Mouse (Mus musculus) kidney, embryonic 15.5 days (tissue): Measurements from ENCODE around the gene Eif3f. TPM values are rescaled to one million over a fixed set of nuclear protein-coding genes. Genes with fewer than 3 reads are reported as not detected.
A peak's percentile ranks its signal among the peaks of the same experiment; 100 is the strongest.

Experiments
- ATAC-seq: fragments of 200-750 bp; cut with Nextera tagmentation; replicated peaks from 2 replicates; pipeline ENCODE4 v1.8.0; 2017; ENCODE audit warnings: moderate TSS enrichment; ENCODE audit not compliant: low FRiP score
- H3K27ac ChIP-seq: fragments of 300-500 bp; sonication (generic); 2 replicates; pipeline ENCODE4 v1.5.1; 2015; ENCODE audit warnings: mild to moderate bottlenecking, inconsistent platforms
- H3K27me3 ChIP-seq: fragments of 300-500 bp; sonication (generic); 2 replicates; pipeline ENCODE4 v1.6.1; 2015; ENCODE audit warnings: inconsistent platforms
- H3K36me3 ChIP-seq: fragments of 300-500 bp; sonication (generic); 2 replicates; pipeline ENCODE4 v1.6.1; 2015; ENCODE audit warnings: inconsistent platforms
- H3K4me1 ChIP-seq: fragments of 300-500 bp; sonication (generic); 2 replicates; pipeline ENCODE4 v1.6.1; 2015; ENCODE audit warnings: inconsistent platforms
- H3K4me2 ChIP-seq: fragments of 300-500 bp; sonication (generic); 2 replicates; pipeline ENCODE4 v1.6.1; 2015; ENCODE audit warnings: moderate library complexity, mild to moderate bottlenecking, inconsistent platforms
- H3K4me3 ChIP-seq: fragments of 300-500 bp; sonication (generic); replicated peaks from 2 replicates; pipeline ENCODE4 v1.5.1; 2015; ENCODE audit warnings: mild to moderate bottlenecking, inconsistent platforms
- H3K9ac ChIP-seq: fragments of 300-500 bp; sonication (generic); 2 replicates; pipeline ENCODE4 v1.6.1; 2015; ENCODE audit warnings: mild to moderate bottlenecking, inconsistent platforms
- H3K9me3 ChIP-seq: fragments of 300-500 bp; sonication (generic); replicated peaks from 2 replicates; pipeline ENCODE4 v1.6.1; 2016; ENCODE audit warnings: inconsistent platforms
- WGBS: fragments of 180-500 bp; shearing (Covaris S2); methylation state at CpG from one replicate; pipeline ENCODE4 v1.1.7; 2015; ENCODE audit warnings: mixed read lengths; 5-methylcytosine and 5-hydroxymethylcytosine counted together
- polyA plus RNA-seq: library from polyadenylated mRNA; unstranded; fragments of >200 nt; fragmentation: Nextera tagmentation; extraction: Ambion mirVana; gene quantifications from 2 replicates; pipeline ENCODE4 v1.2.1, GENCODE M21; 2015

The Eif3f gene
- 83.1 and 86.6 TPM in 2 replicates for polyA plus RNA-seq

DNA sequence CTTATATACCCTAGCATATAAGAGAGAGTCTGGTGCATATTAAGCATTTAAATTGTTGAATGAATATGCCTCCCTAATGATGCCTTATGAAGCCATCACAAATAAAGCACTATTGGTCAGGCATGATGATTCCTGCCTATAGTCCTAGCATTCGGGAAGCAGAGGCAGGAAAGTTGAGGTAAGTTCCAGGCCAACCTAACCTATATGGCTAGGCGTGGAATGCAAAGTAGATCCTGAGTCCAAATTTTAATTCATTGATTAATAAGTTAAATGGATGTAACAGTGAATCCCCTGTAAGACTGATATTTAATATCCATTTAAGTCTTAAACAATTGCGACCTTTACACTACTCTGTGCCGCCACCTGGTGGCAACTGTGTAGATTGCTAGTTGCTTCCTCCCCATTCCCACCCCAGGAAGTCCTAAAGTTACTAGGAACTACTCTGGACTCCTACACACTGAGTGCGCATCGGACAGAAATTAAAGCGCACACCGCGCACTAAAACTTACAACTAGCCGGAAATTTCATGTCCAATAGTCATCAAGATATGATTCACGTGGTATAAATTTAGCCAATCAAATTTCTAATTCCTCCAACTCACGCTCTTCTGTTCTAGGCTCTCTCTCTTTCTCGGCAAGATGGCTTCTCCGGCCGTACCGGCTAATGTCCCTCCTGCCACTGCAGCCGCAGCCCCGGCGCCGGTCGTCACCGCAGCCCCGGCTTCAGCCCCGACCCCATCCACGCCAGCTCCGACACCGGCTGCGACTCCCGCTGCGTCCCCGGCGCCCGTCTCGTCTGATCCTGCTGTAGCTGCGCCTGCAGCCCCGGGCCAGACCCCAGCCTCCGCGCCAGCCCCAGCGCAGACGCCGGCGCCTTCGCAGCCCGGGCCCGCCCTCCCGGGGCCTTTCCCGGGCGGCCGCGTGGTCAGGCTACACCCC is at the start of gene Eif3f:
Gene Eif3f (plus strand): TSS at position 624 of the 938 bp plus-strand sequence.
- H3K36me3 ChIP-seq = peaks cover 31% of the 10 kb centered on the region

DNA sequence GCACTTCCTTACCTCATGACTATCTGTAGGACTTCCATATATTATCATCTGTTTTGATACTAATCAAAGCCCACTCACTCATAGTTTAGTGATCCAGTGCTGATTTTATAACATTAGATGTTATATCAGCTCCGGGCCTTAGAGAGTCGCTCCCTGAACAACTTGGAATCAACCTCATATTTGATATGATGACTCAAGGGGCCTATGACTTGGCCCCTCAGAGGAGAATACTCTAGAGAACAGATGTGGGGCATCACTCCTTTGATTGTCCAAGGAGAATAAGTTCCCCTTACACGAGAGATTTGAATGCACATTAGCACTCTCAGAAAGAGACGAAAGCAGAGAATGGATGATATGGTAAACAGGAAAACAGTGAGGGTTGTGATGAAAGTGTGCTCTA is 49.3 kb upstream of the Eif3f start, which contains the start of gene Olfr518:
Gene Olfr518 (minus strand): TSS at position 101 of the 400 bp plus-strand sequence.
- Histone ChIP-seq H3K4me1 (no peaks in the 10 kb centered on the region), H3K4me3 (no peak within 1 kb of the TSS), H3K27ac (no peak within 1 kb of the TSS), H3K9ac (no peak within 1 kb of the TSS), H3K4me2 (no peak within 1 kb of the TSS), H3K27me3 (no peaks in the 10 kb centered on the region), H3K9me3 (no peaks in the 10 kb centered on the region), H3K36me3 (no peaks in the 10 kb centered on the region)
- ATAC-seq = no peak
- WGBS = 82% methylated on average over 4 of the region's 4 CpGs

More for the DNA sequence above, at the start of gene Eif3f:
- Histone ChIP-seq H3K9me3 (no peaks in the 10 kb centered on the region), H3K9ac (peak within 1 kb of the TSS; percentile 97), H3K4me3 (peak within 1 kb of the TSS; percentile 99), H3K4me2 (peak within 1 kb of the TSS; percentile 73), H3K4me1 (peaks cover 16% of the 10 kb centered on the region), H3K27ac (peak within 1 kb of the TSS; percentile 86), H3K27me3 (no peaks in the 10 kb centered on the region)
- peak; percentile 98 for ATAC-seq
- 2% methylated on average over 50 of the region's 50 CpGs for WGBS

DNA sequence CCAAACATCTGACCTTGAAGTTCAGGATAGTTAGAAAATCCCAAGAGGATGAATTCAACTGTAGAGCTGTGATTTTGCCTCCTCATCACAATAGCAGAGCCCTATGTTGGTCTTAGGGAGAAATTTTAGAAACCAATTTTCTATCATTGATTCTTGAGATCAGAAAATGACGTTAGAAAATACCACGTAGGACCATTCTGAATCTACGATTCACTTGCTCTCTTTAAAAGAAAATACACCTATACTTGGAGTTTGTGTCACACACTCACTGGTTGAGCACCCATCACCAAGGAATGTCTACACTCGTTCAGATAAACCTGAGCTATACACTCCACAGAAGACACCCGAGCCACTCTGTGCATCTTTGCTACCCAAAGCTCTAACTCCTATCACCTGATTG is 39.9 kb upstream of the Eif3f start, which contains the start of gene Olfr519:
Gene Olfr519 (minus strand): TSS at position 101 of the 400 bp plus-strand sequence.
- Histone ChIP-seq H3K36me3 (no peaks in the 10 kb centered on the region), H3K9me3 (no peaks in the 10 kb centered on the region), H3K9ac (no peak within 1 kb of the TSS), H3K4me3 (no peak within 1 kb of the TSS), H3K27me3 (no peaks in the 10 kb centered on the region), H3K4me2 (no peak within 1 kb of the TSS), H3K4me1 (no peaks in the 10 kb centered on the region), H3K27ac (no peak within 1 kb of the TSS)
- ATAC-seq = no peak
- 88% methylated on average over 5 of the region's 5 CpGs for WGBS

DNA sequence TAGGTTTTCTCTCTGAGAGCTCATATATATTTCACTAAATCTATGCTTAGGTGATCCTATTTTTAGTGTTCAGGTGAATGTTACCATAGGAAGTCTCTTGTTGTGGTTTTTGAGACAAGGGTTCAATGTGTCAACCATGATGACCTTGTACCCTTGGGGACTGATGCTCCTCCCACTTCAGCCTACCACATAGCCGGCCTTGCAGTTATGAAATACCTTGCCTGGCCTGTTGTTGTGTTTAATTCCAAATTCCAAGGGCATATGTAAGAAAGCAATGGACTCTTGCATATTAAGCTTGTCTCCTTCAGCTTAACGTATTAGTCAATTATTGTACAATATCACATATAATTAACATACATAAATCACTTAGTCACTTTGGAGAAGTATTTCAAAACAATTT is 30.2 kb upstream of the Eif3f start:
- no peaks in the 10 kb centered on the region for H3K36me3 ChIP-seq
- no peaks in the 10 kb centered on the region for H3K9me3 ChIP-seq
- H3K4me1 ChIP-seq = no peaks in the 10 kb centered on the region
- no peak overlapping the region for H3K4me2 ChIP-seq
- ATAC-seq = no peak
- H3K4me3 ChIP-seq = no peak overlapping the region
- H3K9ac ChIP-seq = no peak overlapping the region
- no peak overlapping the region for H3K27ac ChIP-seq
- 83% methylated on average over 2 of the region's 2 CpGs for WGBS
- no peaks in the 10 kb centered on the region for H3K27me3 ChIP-seq

DNA sequence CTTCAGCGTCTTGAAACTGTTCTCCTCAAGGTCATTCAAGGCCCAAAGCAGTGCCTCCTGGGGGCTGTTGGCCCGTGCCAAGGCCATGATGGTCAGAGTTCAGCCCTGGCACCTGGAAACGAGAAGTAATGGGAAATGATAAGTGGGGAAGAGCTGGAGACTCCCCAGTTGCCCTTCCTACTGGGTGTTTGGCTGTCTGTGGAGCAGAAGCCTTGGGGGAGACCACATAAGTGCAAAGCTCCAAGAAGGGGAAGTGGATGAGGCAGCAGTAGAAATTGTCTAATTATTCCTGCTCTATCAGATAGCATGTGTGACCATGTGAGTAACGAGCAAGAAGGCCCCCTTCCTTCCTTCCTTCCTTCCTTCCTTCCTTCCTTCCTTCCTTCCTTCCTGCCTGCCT is 7.2 kb upstream of the Eif3f start:
- Histone ChIP-seq H3K36me3 (no peaks in the 10 kb centered on the region), H3K4me3 (no peak overlapping the region), H3K9me3 (no peaks in the 10 kb centered on the region), H3K4me2 (no peak overlapping the region), H3K9ac (no peak overlapping the region), H3K27ac (no peak overlapping the region), H3K27me3 (no peaks in the 10 kb centered on the region), H3K4me1 (no peaks in the 10 kb centered on the region)
- ATAC-seq = no peak
- 67% methylated on average over 4 of the region's 4 CpGs for WGBS

DNA sequence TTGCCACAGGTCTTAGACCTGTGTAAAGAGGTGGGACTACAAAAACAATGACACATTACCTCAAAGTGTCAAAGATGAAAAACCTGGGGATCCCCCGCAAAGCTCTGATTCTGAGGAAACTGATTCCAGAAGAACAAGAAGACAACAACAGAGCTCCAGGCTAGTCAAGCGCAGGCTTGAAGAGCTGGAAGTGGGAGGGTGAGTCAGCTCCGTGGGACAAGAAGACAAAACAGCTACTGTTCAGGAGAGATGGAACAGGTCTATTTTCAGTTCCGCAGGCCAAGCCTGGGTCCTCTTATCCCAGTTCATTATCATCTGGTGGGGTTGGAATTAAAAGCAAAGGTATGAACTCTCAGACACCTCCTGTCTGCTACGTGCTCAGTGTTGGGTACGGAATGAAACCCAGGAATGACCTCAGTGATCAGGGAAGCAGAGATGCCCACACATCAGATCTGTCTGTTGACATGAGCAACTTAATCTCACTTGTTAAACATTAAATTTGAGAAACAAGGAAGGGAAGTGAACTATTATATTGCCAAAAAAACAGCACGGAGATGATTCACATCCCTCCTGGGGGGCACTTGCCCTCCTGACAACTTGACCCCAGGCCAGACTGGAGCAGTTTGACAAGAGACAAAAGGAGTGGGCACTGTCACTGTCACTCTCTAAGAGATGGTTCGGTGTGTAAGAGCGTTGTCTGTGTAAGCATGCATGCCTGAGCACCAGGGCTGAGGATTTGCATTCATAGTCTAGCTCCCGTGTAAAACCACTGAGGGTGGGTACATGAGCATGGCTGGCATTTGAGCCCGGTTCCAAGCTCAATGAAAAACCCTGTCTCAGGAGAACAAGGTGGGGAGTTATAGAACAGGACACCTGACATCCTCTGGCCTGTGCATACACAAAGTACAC is 5.7 kb upstream of the Eif3f start:
- Histone ChIP-seq H3K27ac (no peak overlapping the region), H3K4me2 (no peak overlapping the region), H3K9ac (no peak overlapping the region), H3K4me3 (no peak overlapping the region), H3K27me3 (no peaks in the 10 kb centered on the region), H3K4me1 (no peaks in the 10 kb centered on the region), H3K36me3 (no peaks in the 10 kb centered on the region), H3K9me3 (no peaks in the 10 kb centered on the region)
- WGBS = 74% methylated on average over 11 of the region's 11 CpGs
- no peak for ATAC-seq

DNA sequence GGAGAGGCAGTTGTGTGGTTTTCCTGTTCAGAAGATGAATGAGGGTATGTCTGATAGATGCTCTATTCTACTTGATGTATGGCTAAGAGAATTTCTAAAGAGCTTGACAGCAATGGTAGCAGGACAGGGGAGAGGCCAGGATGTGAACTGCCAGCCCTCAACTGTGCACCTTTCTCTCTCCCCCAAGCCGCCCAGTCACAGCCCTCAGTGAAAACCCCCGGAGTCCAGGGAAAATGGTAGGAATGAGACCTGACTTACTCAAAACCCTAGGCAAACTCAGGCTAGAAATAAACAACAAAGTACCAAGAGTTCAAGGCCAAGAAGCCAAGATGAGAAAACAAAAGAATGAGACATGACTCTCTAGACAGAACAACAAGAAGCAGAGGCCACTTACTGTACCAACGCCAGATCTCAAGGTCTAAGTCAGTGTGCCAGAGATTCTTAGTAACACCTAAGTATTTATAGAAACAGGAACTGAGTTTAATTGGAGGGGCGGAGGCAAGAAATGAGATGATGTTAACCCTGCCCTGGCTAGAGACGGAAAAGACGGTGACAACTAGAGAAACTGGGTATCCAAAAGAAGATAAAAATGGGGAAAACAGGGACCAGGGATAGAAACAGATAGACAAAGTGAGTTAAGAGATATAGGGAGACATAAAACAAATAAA is 4.4 kb upstream of the Eif3f start, which contains the start of gene Nlrp10:
Gene Nlrp10 (minus strand): TSS at position 453 of the 668 bp plus-strand sequence.
- H3K4me1 ChIP-seq = peaks cover under 1% of the 10 kb centered on the region
- no peaks in the 10 kb centered on the region for H3K9me3 ChIP-seq
- H3K27me3 ChIP-seq = no peaks in the 10 kb centered on the region
- WGBS = 75% methylated on average over 6 of the region's 6 CpGs
- no peak within 1 kb of the TSS for H3K27ac ChIP-seq
- H3K4me2 ChIP-seq = no peak within 1 kb of the TSS
- ATAC-seq = no peak
- no peak within 1 kb of the TSS for H3K4me3 ChIP-seq
- no peak within 1 kb of the TSS for H3K9ac ChIP-seq
- H3K36me3 ChIP-seq = no peaks in the 10 kb centered on the region

DNA sequence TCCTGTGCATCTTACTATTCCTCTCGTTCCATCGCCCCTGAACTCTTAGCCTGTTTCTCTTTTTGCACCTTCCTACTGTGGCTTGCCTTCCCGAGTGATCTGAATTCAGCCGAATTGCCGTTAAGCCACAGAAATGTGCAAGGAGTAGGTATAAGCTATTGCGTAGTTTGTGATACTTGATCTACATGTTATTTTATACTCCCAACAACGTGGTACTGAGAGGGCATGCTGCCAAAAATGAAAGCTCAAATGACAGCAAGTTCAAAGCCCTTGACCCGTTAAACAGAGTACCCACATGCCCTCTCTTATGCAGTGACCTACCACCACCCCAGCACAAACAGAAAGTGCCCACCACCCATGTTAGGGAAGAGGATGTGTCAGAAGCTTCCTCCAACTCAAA is 619 bp downstream of the Eif3f start:
- peaks cover 39% of the 10 kb centered on the region for H3K36me3 ChIP-seq
- no peaks in the 10 kb centered on the region for H3K27me3 ChIP-seq
- WGBS = 1% methylated on average over 8 of the region's 8 CpGs
- peaks cover 16% of the 10 kb centered on the region for H3K4me1 ChIP-seq
- H3K4me2 ChIP-seq = peak overlapping the region; percentile 73
- peak overlapping the region; percentile 97 for H3K9ac ChIP-seq
- peak overlapping the region; percentile 86; the same call in 1 of the 2 replicates for H3K27ac ChIP-seq
- no peak for ATAC-seq
- H3K9me3 ChIP-seq = no peaks in the 10 kb centered on the region
- peak overlapping the region; percentile 99 for H3K4me3 ChIP-seq

DNA sequence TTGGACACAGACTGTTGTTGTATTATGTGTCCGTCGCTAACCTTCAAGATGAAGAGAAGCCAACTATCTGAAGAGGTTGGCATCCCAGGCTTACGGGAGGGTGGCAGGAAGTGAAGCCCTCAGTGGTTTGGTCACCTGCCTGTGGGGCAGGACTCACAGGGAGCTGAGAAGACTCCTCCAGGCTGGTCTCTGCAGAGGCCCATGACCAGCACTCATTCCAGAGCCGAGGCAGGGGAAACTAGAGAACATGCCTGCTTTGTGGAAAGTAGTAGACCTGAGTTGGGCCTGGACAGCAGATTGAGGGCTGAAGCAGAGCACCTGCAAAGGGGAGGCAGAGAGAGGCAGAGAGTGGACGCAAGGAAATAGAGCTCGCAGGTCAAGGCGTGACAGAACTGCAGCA is 1.2 kb downstream of the Eif3f start:
- no peak for ATAC-seq
- Histone ChIP-seq H3K4me1 (peaks cover 16% of the 10 kb centered on the region), H3K27me3 (no peaks in the 10 kb centered on the region), H3K36me3 (peaks cover 44% of the 10 kb centered on the region), H3K9ac (peak overlapping the region; percentile 97), H3K9me3 (no peaks in the 10 kb centered on the region), H3K4me3 (peak overlapping the region; percentile 99), H3K27ac (no peak overlapping the region), H3K4me2 (peak overlapping the region; percentile 73)
- WGBS = 79% methylated on average over 7 of the region's 7 CpGs

DNA sequence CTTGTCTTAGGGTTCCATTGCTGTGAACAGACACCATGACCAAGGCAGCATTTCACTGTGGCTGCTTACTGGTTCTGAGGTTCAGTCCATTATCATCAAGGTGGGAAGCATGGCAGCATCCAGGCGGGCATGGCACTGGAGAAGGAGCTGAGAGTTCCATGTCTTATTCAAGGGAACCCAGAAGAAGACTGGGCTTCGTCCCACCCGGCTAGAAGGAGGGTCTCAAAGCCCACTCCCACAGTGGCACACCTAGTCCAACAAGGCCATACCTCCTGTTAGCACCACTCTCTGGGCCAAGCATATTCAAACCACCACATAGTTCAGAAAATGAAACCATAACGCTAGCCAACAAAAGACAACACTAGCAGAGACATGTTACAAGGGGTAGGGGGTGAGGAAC is 2.4 kb downstream of the Eif3f start:
- no peak for ATAC-seq
- Histone ChIP-seq H3K27me3 (no peaks in the 10 kb centered on the region), H3K4me1 (peaks cover 16% of the 10 kb centered on the region), H3K36me3 (peaks cover 56% of the 10 kb centered on the region), H3K4me3 (no peak overlapping the region), H3K9ac (no peak overlapping the region), H3K27ac (no peak overlapping the region), H3K9me3 (no peaks in the 10 kb centered on the region), H3K4me2 (no peak overlapping the region)
- WGBS = 93% methylated on average over 4 of the region's 4 CpGs

DNA sequence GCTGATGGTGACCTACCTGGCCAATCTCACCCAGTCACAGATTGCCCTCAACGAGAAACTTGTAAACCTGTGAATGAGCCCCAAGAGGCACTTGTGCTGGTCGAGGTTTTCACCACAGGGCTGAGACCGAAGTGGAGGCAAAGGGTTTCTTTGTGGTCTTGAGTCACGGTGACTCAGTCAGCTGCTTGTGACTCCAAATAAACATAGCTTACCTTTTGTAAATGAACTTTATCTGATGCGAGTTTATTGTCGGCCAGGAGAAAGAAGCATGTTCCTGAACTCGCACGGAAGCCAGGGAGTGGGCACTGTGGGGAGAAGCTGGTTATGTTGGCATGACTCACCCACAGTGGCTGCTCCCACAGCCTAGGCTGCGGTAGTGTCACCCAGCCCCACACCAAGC is 7.2 kb downstream of the Eif3f start:
- Histone ChIP-seq H3K4me2 (no peak overlapping the region), H3K9ac (no peak overlapping the region), H3K9me3 (no peaks in the 10 kb centered on the region), H3K36me3 (peaks cover 91% of the 10 kb centered on the region), H3K4me1 (no peaks in the 10 kb centered on the region; the same call in 1 of the 2 replicates), H3K27ac (no peak overlapping the region), H3K27me3 (no peaks in the 10 kb centered on the region), H3K4me3 (no peak overlapping the region)
- ATAC-seq = no peak
- WGBS = 91% methylated on average over 9 of the region's 9 CpGs
